Mouse (Mus musculus) embryonic facial prominence, embryonic 12.5 days (tissue): ENCODE data around the gene Map3k19. TPM values are rescaled to one million over a fixed set of nuclear protein-coding genes. Genes with fewer than 3 reads are reported as not detected.

Experiments
- ATAC-seq: fragments of 200-750 bp; cut with Nextera tagmentation; 2 replicates; pipeline ENCODE4 v1.8.0; 2017; ENCODE audit not compliant: insufficient number of reproducible peaks, insufficient read depth, low FRiP score, low TSS enrichment
- H3K27ac ChIP-seq: fragments of 300-500 bp; sonication (generic); 2 replicates; pipeline ENCODE4 v1.5.1; 2016; ENCODE audit warnings: mild to moderate bottlenecking
- H3K27me3 ChIP-seq: fragments of 300-500 bp; sonication (generic); 2 replicates; pipeline ENCODE4 v1.6.1; 2016; ENCODE audit warnings: mild to moderate bottlenecking, moderate library complexity
- H3K36me3 ChIP-seq: fragments of 300-500 bp; sonication (generic); 2 replicates; pipeline ENCODE4 v1.6.1; 2016; ENCODE audit warnings: mild to moderate bottlenecking
- H3K4me1 ChIP-seq: fragments of 300-500 bp; sonication (generic); 2 replicates; pipeline ENCODE4 v1.6.1; 2016
- H3K4me2 ChIP-seq: fragments of 300-500 bp; sonication (generic); replicated peaks from 2 replicates; pipeline ENCODE4 v1.6.1; 2016; ENCODE audit warnings: mild to moderate bottlenecking, moderate library complexity
- H3K4me3 ChIP-seq: fragments of 300-500 bp; sonication (generic); 2 replicates; pipeline ENCODE4 v1.5.1; 2016; ENCODE audit warnings: mild to moderate bottlenecking
- H3K9ac ChIP-seq: fragments of 300-500 bp; sonication (generic); 2 replicates; pipeline ENCODE4 v1.6.1; 2016; ENCODE audit warnings: mild to moderate bottlenecking, moderate library complexity
- H3K9me3 ChIP-seq: fragments of 300-500 bp; sonication (generic); 2 replicates; pipeline ENCODE4 v1.6.1; 2016; ENCODE audit warnings: mild to moderate bottlenecking, moderate library complexity
- WGBS: fragments of 180-500 bp; shearing (Covaris S2); methylation state at CpG from one replicate; pipeline ENCODE4 v1.1.7; 2016; 5-methylcytosine and 5-hydroxymethylcytosine counted together
- polyA plus RNA-seq: library from polyadenylated mRNA; unstranded; fragments of >200 nt; fragmentation: Nextera tagmentation; extraction: Ambion mirVana; gene quantifications from 2 replicates; pipeline ENCODE4 v1.2.1, GENCODE M21; 2016

Gene Map3k19
- polyA plus RNA-seq, 1 experiment from 2014 or later = 0.05 TPM

DNA sequence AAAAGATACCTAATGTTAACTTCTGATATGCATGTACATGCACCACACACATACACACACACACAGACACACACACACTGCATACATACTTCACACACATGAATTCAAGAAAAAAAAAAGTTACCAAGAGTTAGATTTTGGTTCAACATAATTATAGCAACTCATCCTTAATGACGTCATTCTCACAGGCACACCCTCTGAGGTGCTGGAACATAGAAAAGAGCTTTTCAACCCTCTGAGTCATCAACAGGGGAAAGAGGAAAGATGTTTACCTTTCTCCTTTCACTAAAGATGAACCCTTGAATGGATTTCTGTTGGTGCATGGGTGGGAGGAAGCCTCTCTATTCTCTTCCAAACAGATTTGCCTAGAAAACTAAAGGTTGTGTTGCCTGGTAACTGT, 16.2 kb downstream of the Map3k19 start:
- Histone ChIP-seq H3K4me1 (no peaks in the 10 kb centered on the region), H3K36me3 (no peaks in the 10 kb centered on the region), H3K4me2 (no peak overlapping the region), H3K9me3 (no peaks in the 10 kb centered on the region), H3K9ac (no peak overlapping the region), H3K27ac (no peak overlapping the region), H3K27me3 (no peaks in the 10 kb centered on the region), H3K4me3 (no peak overlapping the region)
- ATAC-seq = no peak
- 77% methylated on average over 1 of the region's 1 CpGs for WGBS

DNA sequence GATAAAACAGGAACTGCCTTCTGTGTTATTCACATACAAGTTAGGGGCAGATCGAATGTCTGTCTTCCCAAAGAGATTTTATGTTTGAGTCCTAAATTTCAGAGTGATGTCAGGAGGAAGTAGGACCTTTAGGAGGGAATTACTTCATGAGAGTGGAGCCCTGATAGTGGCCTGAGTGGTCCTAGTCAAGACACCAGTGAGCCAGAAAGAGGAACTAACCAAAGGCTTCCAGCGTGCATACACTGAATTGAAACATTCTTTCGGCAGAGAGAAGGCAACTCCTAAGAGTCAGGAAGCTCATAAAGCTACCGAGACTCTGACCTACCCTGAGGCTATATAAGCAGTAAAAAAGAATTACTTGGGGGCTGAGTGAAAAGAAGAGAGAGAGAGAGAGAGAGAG, 18.2 kb downstream of the Map3k19 start:
- H3K9me3 ChIP-seq = no peaks in the 10 kb centered on the region
- 55% methylated on average over 4 of the region's 4 CpGs for WGBS
- H3K27me3 ChIP-seq = no peaks in the 10 kb centered on the region
- no peak overlapping the region for H3K4me3 ChIP-seq
- no peaks in the 10 kb centered on the region for H3K36me3 ChIP-seq
- H3K9ac ChIP-seq = no peak overlapping the region
- no peak for ATAC-seq
- no peak overlapping the region for H3K27ac ChIP-seq
- H3K4me1 ChIP-seq = no peaks in the 10 kb centered on the region
- no peak overlapping the region for H3K4me2 ChIP-seq

DNA sequence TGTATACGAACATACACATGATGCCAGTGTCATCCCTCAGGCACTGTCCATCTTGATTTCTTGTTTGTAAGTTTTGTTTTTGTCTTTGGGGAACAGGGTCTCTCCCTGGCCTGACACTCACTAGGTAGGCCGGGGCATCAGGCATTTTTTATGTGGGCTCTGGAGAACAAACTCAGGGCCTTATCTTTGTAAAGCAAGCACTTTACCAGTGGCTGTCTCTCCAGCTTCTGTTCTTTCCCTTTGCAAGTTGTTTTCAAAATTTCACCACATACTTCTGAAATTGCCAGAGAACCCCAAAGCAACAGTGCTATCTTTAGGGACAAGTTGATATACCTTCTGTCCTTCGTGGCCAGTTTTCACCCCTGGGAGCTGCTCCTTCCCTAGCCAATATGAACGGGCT, 20.6 kb downstream of the Map3k19 start:
- Histone ChIP-seq H3K27me3 (no peaks in the 10 kb centered on the region), H3K4me1 (no peaks in the 10 kb centered on the region), H3K4me3 (no peak overlapping the region), H3K36me3 (no peaks in the 10 kb centered on the region), H3K9ac (no peak overlapping the region), H3K27ac (no peak overlapping the region), H3K9me3 (no peaks in the 10 kb centered on the region), H3K4me2 (no peak overlapping the region)
- ATAC-seq = no peak
- WGBS = 76% methylated on average over 4 of the region's 4 CpGs

DNA sequence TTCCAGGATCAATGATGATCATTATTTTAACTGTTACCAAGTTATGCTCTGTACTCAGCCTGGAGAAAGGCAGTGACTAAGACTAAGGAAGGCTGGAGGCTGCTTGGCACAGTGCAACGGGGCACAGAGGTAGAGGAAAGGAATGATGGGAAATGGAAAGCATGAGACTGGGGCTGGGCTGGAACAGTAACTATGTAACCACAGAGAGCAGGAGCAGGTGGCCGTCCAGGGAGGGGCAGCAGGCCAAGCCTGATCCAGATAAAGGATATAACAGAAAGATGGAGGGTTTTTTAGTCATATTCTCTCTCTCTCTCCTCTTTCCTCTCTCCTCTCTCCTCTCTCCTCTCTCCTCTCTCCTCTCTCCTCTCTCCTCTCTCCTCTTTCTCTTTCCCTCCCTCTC, 21.1 kb downstream of the Map3k19 start:
- no peak overlapping the region for H3K4me2 ChIP-seq
- no peak overlapping the region for H3K9ac ChIP-seq
- ATAC-seq = no peak
- no peaks in the 10 kb centered on the region for H3K27me3 ChIP-seq
- no peak overlapping the region for H3K27ac ChIP-seq
- H3K4me3 ChIP-seq = no peak overlapping the region
- WGBS = 54% methylated on average over 2 of the region's 2 CpGs
- H3K4me1 ChIP-seq = no peaks in the 10 kb centered on the region
- no peaks in the 10 kb centered on the region for H3K36me3 ChIP-seq
- H3K9me3 ChIP-seq = no peaks in the 10 kb centered on the region

DNA sequence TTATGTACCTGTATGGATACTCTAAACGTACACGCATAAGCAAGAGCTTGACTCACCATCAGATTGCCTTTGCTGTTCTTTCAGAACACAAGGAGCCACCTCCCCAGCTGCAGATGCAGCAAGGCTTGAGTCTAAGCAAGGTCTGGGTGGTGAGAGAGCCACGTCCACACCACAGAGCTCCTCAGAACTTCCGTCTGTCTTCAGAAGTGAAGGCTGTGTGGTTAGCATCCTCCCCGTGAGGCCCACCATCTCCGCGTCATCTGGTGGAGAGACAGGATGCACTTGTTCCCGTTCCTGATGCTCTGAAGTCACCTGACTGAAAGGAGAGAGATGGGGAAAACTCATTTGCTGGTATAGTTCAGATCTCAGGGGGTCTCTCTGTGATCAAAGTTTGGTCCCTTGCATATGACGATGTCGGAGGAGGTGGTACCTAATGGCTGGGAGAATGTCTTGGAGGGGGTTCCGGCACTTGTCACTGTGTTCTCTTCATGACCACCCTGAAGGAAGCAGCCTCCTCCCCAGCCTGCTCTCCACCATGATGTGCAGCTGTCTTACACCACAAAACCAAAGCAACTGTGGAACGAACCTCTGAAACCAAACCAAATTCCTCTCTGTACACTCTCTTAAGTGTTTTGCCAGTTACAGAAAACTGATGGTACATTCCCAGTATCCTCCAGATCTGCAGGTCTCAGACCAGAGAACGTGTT, 24.5 kb downstream of the Map3k19 start:
- Histone ChIP-seq H3K4me1 (no peaks in the 10 kb centered on the region), H3K4me2 (no peak overlapping the region), H3K9me3 (no peaks in the 10 kb centered on the region), H3K9ac (no peak overlapping the region), H3K27me3 (no peaks in the 10 kb centered on the region), H3K36me3 (no peaks in the 10 kb centered on the region), H3K4me3 (no peak overlapping the region), H3K27ac (no peak overlapping the region)
- 85% methylated on average over 13 of the region's 13 CpGs for WGBS
- no peak for ATAC-seq

DNA sequence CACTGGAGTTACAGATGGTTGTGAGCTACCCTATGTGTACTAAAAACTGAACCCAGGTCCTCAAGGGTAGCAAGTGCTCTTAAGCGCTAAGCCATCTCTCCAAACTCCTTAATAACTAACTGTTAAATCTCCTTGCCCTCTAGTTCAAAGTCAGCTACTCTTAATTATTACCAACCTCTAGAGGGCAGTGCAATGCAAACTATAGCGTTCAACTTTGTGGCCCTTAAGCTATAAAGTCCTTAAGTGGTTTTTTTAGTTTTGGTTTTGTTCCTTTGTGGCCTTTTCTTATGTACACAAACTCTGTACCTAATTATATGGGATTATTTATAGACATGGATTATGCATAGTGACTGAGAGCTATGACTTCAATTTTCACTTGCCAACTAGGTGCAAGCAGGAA, 27.5 kb downstream of the Map3k19 start:
- ATAC-seq = no peak
- Histone ChIP-seq H3K4me3 (no peak overlapping the region), H3K4me1 (no peaks in the 10 kb centered on the region), H3K4me2 (no peak overlapping the region), H3K27me3 (no peaks in the 10 kb centered on the region), H3K9me3 (no peaks in the 10 kb centered on the region), H3K36me3 (no peaks in the 10 kb centered on the region), H3K9ac (no peak overlapping the region), H3K27ac (no peak overlapping the region)
- WGBS = 28% methylated on average over 2 of the region's 2 CpGs

DNA sequence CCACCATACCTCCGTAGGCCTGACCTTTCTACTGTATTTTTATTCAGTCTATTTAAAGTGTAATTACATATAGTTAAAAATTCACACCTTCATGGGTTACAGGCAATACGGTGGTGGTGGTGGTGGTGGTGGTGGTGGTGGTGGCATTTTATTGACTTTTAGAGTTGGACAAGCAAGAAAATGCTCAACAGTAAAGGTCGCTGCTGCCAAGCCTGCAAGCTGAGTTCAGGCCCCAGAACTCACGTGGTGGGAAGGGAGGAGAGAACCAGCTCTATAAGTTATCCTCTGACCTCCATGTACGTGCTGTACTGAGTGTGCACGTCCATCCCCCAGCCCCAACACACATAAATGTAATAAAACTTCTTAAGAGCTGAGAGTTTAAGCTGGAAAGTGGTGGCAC, 38.5 kb downstream of the Map3k19 start:
- H3K4me1 ChIP-seq = no peaks in the 10 kb centered on the region
- H3K36me3 ChIP-seq = no peaks in the 10 kb centered on the region
- H3K27ac ChIP-seq = no peak overlapping the region
- H3K27me3 ChIP-seq = no peaks in the 10 kb centered on the region
- H3K4me3 ChIP-seq = no peak overlapping the region
- no peak for ATAC-seq
- H3K9me3 ChIP-seq = no peaks in the 10 kb centered on the region
- no peak overlapping the region for H3K4me2 ChIP-seq
- H3K9ac ChIP-seq = no peak overlapping the region
- 89% methylated on average over 6 of the region's 6 CpGs for WGBS

DNA sequence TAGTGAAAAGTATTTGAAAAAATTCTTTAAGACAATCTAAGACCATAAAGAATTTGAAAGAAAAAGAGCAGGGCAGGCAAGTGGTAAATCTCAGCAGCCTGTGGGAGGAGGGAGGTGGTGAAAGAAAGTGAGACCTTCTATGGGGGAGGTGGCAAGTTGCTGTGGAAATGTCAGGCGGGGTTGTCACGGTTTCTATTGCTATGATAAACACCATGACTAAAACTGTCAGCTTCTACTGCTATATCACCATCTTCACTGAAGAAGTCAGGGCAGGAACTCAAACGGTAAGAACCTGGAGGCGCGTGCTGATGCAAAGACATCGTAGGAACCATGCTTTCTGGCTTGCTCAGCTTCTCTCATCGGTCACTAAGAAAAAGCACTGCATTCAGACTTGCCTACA, 41.9 kb downstream of the Map3k19 start:
- H3K4me3 ChIP-seq = no peak overlapping the region
- no peak for ATAC-seq
- H3K9me3 ChIP-seq = no peaks in the 10 kb centered on the region
- H3K4me1 ChIP-seq = no peaks in the 10 kb centered on the region
- 78% methylated on average over 7 of the region's 7 CpGs for WGBS
- H3K9ac ChIP-seq = no peak overlapping the region
- no peaks in the 10 kb centered on the region for H3K36me3 ChIP-seq
- H3K27me3 ChIP-seq = no peaks in the 10 kb centered on the region
- no peak overlapping the region for H3K4me2 ChIP-seq
- no peak overlapping the region for H3K27ac ChIP-seq

DNA sequence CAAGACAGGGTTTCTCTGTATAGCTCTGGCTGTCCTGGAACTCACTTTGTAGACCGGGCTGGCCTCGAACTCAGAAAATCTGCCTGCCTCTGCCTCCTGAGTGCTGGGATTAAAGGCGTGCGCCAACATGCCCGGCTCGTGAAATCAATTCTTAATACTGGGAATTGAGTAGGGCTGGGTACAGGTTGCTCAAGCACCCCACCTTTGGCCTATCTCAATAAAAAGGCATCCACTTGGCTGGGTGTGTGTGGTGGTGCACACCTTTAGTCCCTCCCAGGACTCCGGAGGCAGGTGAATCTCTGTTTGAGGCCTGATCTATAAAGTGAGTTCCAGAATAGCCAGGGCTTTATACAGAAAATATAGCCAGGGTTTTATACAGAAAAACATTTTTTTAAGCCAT, 46.2 kb downstream of the Map3k19 start:
- WGBS = 93% methylated on average over 7 of the region's 7 CpGs
- no peak overlapping the region for H3K9ac ChIP-seq
- H3K36me3 ChIP-seq = peaks cover 9% of the 10 kb centered on the region
- H3K4me1 ChIP-seq = no peaks in the 10 kb centered on the region
- H3K9me3 ChIP-seq = no peaks in the 10 kb centered on the region
- no peak overlapping the region for H3K4me2 ChIP-seq
- H3K27ac ChIP-seq = no peak overlapping the region
- H3K4me3 ChIP-seq = no peak overlapping the region
- H3K27me3 ChIP-seq = no peaks in the 10 kb centered on the region
- no peak for ATAC-seq

DNA sequence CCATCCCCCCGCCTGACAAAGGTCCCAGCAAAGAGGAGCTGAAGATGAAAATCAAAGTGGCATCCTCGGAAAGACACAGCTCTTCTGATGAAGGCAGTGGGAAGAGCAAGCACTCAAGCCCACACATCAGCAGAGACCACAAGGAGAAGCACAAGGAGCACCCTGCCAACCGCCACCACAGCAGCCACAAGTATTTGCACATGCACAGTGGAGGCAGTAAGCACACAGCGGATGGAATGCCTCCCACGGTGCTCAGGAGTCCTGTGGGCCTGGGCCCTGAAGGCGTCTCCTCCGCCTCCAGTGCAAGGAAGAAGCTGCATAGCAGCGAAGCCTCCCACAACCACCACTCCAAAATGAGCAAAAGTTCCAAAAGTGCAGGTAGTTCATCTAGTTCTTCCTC, 51.9 kb downstream of the Map3k19 start:
- no peak overlapping the region for H3K4me2 ChIP-seq
- 88% methylated on average over 8 of the region's 8 CpGs for WGBS
- H3K27me3 ChIP-seq = no peaks in the 10 kb centered on the region
- H3K4me1 ChIP-seq = no peaks in the 10 kb centered on the region
- H3K9me3 ChIP-seq = no peaks in the 10 kb centered on the region
- H3K27ac ChIP-seq = no peak overlapping the region
- peaks cover 44% of the 10 kb centered on the region for H3K36me3 ChIP-seq
- no peak overlapping the region for H3K4me3 ChIP-seq
- no peak overlapping the region for H3K9ac ChIP-seq
- no peak for ATAC-seq

DNA sequence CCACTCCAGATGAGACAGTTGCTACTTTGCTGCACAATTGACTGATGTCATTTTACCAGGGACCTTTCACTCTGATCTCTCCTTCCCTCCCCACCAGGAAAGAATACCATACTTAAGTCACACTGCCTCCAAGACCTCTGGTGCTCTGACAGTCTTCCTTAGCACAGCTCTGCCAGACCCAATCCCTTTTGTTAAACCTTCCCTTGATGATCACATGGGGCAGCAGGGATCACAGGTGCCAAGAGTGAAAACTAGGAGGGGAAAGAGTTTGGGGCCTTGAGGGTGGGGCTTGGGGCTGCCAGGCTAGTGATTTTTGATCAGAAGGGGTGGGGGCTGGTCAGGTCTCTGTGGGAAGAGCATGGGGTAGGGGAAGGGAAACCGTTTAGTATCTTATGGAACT, 58.1 kb downstream of the Map3k19 start:
- Histone ChIP-seq H3K36me3 (peaks cover 28% of the 10 kb centered on the region), H3K4me3 (no peak overlapping the region), H3K9me3 (no peaks in the 10 kb centered on the region), H3K4me2 (no peak overlapping the region), H3K27ac (0 out of 2 replicates have a peak overlapping the region, but pooled peaks have one; percentile 5), H3K27me3 (no peaks in the 10 kb centered on the region), H3K9ac (no peak overlapping the region), H3K4me1 (no peaks in the 10 kb centered on the region)
- no peak for ATAC-seq
- WGBS = 65% methylated on average over 1 of the region's 1 CpGs

DNA sequence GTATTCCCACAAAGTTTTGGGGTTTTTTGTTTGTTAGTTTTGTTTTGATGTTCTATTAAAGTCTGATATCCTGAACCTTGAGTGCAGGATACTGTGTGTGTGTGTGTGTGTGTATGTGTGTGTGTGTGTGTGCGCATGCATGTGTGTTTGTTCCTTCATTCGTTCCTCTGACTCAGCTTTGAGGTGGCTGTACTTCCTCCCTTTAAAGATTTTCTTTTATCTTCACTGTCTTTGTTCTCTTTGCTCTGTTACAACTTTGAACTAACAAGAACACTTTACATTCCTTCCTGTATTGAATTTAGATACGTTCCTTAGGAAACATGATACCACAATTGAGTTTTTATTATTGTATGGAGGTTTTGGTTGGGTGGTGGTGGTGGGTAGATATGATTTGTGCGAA, 58.5 kb downstream of the Map3k19 start:
- Histone ChIP-seq H3K4me2 (no peak overlapping the region), H3K9me3 (no peaks in the 10 kb centered on the region), H3K4me1 (no peaks in the 10 kb centered on the region), H3K27ac (no peak overlapping the region), H3K36me3 (peaks cover 25% of the 10 kb centered on the region), H3K4me3 (no peak overlapping the region), H3K9ac (no peak overlapping the region), H3K27me3 (no peaks in the 10 kb centered on the region)
- peak; percentile 22; the same call in 1 of the 2 replicates for ATAC-seq
- 69% methylated on average over 4 of the region's 4 CpGs for WGBS
